Mouse (Mus musculus) erythroblast, adult 5-6 weeks (primary cell): ENCODE measurements around the gene Lcp2. TPM values are rescaled to one million over a fixed set of nuclear protein-coding genes. Genes with fewer than 3 reads are reported as not detected.
A peak's percentile ranks its signal among the peaks of the same experiment; 100 is the strongest.

Source experiments
- ATAC-seq: replicated peaks from 2 replicates; pipeline ENCODE4 v1.8.0; 2016; ENCODE audit warnings: moderate number of reproducible peaks, mild to moderate bottlenecking, moderate TSS enrichment, inconsistent platforms; ENCODE audit not compliant: poor library complexity, low FRiP score, severe bottlenecking
- total RNA-seq, 2 experiments: library from RNA; stranded (forward) in 1 of 2; stranded (reverse) in 1 of 2; fragments of 150-400 nt in 1 of 2; fragments of 200-764, 138-1000 nt in 1 of 2; gene quantifications; 2 replicates each; pipeline versions ENCODE4 v1.2.3 to v1.2.4; 2015 to 2017; ENCODE audit warnings: low replicate concordance in 2 of 2

The Lcp2 gene
- total RNA-seq (2015; ENCODE audit: low replicate concordance) (33.2 and 59.8 TPM in 2 replicates), total RNA-seq (2017; ENCODE audit: low replicate concordance) (12.3 and 20.1 TPM in 2 replicates)

GRCm38 (mm10) chr11:34046767-34047541 is at the start of gene Lcp2:
Gene Lcp2 (plus strand): TSS chr11:34046920.
- ATAC-seq, result no peak

- no peak for ATAC-seq
Measured at GRCm38 (mm10) chr11:33998244-33998643, 48.5 kb upstream of the Lcp2 start.

- no peak for ATAC-seq
Measured at GRCm38 (mm10) chr11:34000416-34000815, 46.3 kb upstream of the Lcp2 start.

- 0 out of 2 replicates have a peak, but pooled peaks have one; percentile 57 for ATAC-seq
Measured at GRCm38 (mm10) chr11:34001938-34002592, 44.7 kb upstream of the Lcp2 start.

- ATAC-seq, result no peak
Measured at GRCm38 (mm10) chr11:34002593-34002965, 44.1 kb upstream of the Lcp2 start.

GRCm38 (mm10) chr11:34007616-34008015 is 39.1 kb upstream of the Lcp2 start:
- ATAC-seq, result no peak

- no peak for ATAC-seq
Measured at GRCm38 (mm10) chr11:34008214-34008613, 38.5 kb upstream of the Lcp2 start.

GRCm38 (mm10) chr11:34008702-34009101 is 38.0 kb upstream of the Lcp2 start:
- peak; percentile 69 for ATAC-seq

GRCm38 (mm10) chr11:34009316-34010087 is 37.2 kb upstream of the Lcp2 start:
- ATAC-seq, result no peak

GRCm38 (mm10) chr11:34010133-34010858 is 36.4 kb upstream of the Lcp2 start:
- no peak for ATAC-seq

GRCm38 (mm10) chr11:34010859-34011172 is 35.9 kb upstream of the Lcp2 start:
- no peak for ATAC-seq

GRCm38 (mm10) chr11:34012007-34012652 is 34.6 kb upstream of the Lcp2 start:
- ATAC-seq, result no peak

GRCm38 (mm10) chr11:34025091-34025490 is 21.6 kb upstream of the Lcp2 start:
- ATAC-seq, result no peak

- no peak for ATAC-seq
Measured at GRCm38 (mm10) chr11:34029658-34030057, 17.1 kb upstream of the Lcp2 start.

- ATAC-seq, result no peak
Measured at GRCm38 (mm10) chr11:34031015-34031805, 15.5 kb upstream of the Lcp2 start.

- no peak for ATAC-seq
Measured at GRCm38 (mm10) chr11:34034008-34034505, 12.7 kb upstream of the Lcp2 start.

- no peak for ATAC-seq
Measured at GRCm38 (mm10) chr11:34034794-34035193, 11.9 kb upstream of the Lcp2 start.

- no peak for ATAC-seq
Measured at GRCm38 (mm10) chr11:34035909-34036658, 10.6 kb upstream of the Lcp2 start.
